Comparison of ENCODE assay signal across 27 mouse cellular contexts in genomic region chr15:100987031-100987430, GRCm38 (mm10).
"Had no signal": no experiment of that assay in that cellular context is flagged by ENCODE, and none has a peak within 500 bp of the region (broad histone marks: within the 10 kb centered on the region; RNA-seq: fewer than 3 reads in every experiment).

No protein-coding gene starts in this region.

- H3K4me3 ChIP-seq: gastrocnemius, adult 2 months; heart, embryonic 10.5 days; heart, embryonic 12.5 days; hindbrain, embryonic 10.5 days; hindbrain, embryonic 13.5 days; intestine, embryonic 15.5 days; kidney, embryonic 15.5 days; limb, embryonic 13.5 days; limb, embryonic 15.5 days; liver, embryonic 12.5 days had no signal

- DNase-seq: gastrocnemius, adult 2 months; gastrocnemius, postnatal 10 days; gastrocnemius, postnatal 25 days; heart, adult 18-20 months; heart, postnatal 10 days; heart, postnatal 4 days; kidney, adult 2 months; kidney, adult 9 months; kidney, postnatal 14 days; kidney, postnatal 36 days; layer of hippocampus, adult 9-11 months; layer of hippocampus, postnatal 36 days; left cerebral cortex, postnatal 4 days had no signal

- H3K4me2 ChIP-seq: heart, embryonic 12.5 days; hindbrain, embryonic 13.5 days; intestine, embryonic 15.5 days; kidney, embryonic 15.5 days; limb, embryonic 13.5 days; limb, embryonic 15.5 days; liver, embryonic 12.5 days had no signal

- H3K27ac ChIP-seq: gastrocnemius, adult 2 months; heart, embryonic 10.5 days; intestine, embryonic 15.5 days; kidney, embryonic 15.5 days; kidney, postnatal 0 days; limb, embryonic 13.5 days; limb, embryonic 15.5 days; liver, embryonic 12.5 days; liver, embryonic 14.5 days had no signal

- ATAC-seq: hindbrain, embryonic 16.5 days; inflammation-experienced regulatory T-cells, adult 6 months; intestine, embryonic 15.5 days; intestine, postnatal 0 days; liver, embryonic 12.5 days had no signal

- H3K9ac ChIP-seq: heart, embryonic 12.5 days; hindbrain, embryonic 13.5 days; intestine, embryonic 15.5 days; kidney, embryonic 15.5 days; limb, embryonic 13.5 days; limb, embryonic 15.5 days; liver, embryonic 12.5 days; liver, embryonic 14.5 days had no signal

- H3K9me3 ChIP-seq: heart, embryonic 10.5 days; heart, embryonic 12.5 days; hindbrain, embryonic 10.5 days; hindbrain, embryonic 13.5 days; intestine, embryonic 15.5 days; kidney, embryonic 15.5 days; limb, embryonic 13.5 days; limb, embryonic 15.5 days; liver, embryonic 12.5 days had no signal

- H3K36me3 ChIP-seq: heart, embryonic 10.5 days; heart, embryonic 12.5 days; intestine, embryonic 15.5 days; kidney, embryonic 15.5 days; limb, embryonic 13.5 days; limb, embryonic 15.5 days; liver, embryonic 12.5 days had no signal
